Mouse (Mus musculus) CD4-positive, CD25-positive, alpha-beta regulatory T cell, adult 2 months (primary cell): ENCODE results near the gene Birc7.

Source experiments
- DNase-seq: peaks from one replicate; pipeline ENCODE4 v3.0.0-alpha.2; 2012; ENCODE audit warnings: low read depth, low spot score

The Birc7 gene

GRCm38 (mm10) chr2:180905556-180906221 lies 23.1 kb upstream of the Birc7 start:
- no peak for DNase-seq

GRCm38 (mm10) chr2:180910928-180911327 lies 17.9 kb upstream of the Birc7 start:
- no peak for DNase-seq

GRCm38 (mm10) chr2:180915886-180916433 lies 12.9 kb upstream of the Birc7 start:
- DNase-seq = no peak

- peak; percentile 17 for DNase-seq
Observed at GRCm38 (mm10) chr2:180919913-180920809, 8.7 kb upstream of the Birc7 start.

- peak; percentile 99 for DNase-seq
Observed at GRCm38 (mm10) chr2:180920810-180921400, 7.9 kb upstream of the Birc7 start, which contains the start of gene Ythdf1. TSS of gene Ythdf1 (minus strand) at chr2:180920949.

GRCm38 (mm10) chr2:180922739-180923138 lies 6.1 kb upstream of the Birc7 start:
- DNase-seq = no peak

GRCm38 (mm10) chr2:180925176-180925575 lies 3.6 kb upstream of the Birc7 start:
- peak; percentile 83 for DNase-seq

GRCm38 (mm10) chr2:180932418-180932817 lies 3.6 kb downstream of the Birc7 start:
- DNase-seq = no peak

- no peak for DNase-seq
Observed at GRCm38 (mm10) chr2:180940187-180940586, 11.4 kb downstream of the Birc7 start.

- DNase-seq = no peak
Observed at GRCm38 (mm10) chr2:180941869-180942268, 13.0 kb downstream of the Birc7 start.

GRCm38 (mm10) chr2:180949947-180950346 lies 21.1 kb downstream of the Birc7 start:
- DNase-seq = no peak

- no peak for DNase-seq
Observed at GRCm38 (mm10) chr2:180952731-180953171, 23.9 kb downstream of the Birc7 start.

GRCm38 (mm10) chr2:180953638-180954037 lies 24.8 kb downstream of the Birc7 start:
- no peak for DNase-seq

GRCm38 (mm10) chr2:180954061-180955047 lies 25.5 kb downstream of the Birc7 start, which contains the start of gene Nkain4:
TSS of gene Nkain4 (minus strand) at chr2:180954699.
- peak; percentile 25 for DNase-seq

- no peak for DNase-seq
Observed at GRCm38 (mm10) chr2:180959605-180960004, 30.8 kb downstream of the Birc7 start.

- DNase-seq = no peak
Observed at GRCm38 (mm10) chr2:180960187-180960586, 31.4 kb downstream of the Birc7 start.

GRCm38 (mm10) chr2:180962616-180963308 lies 33.9 kb downstream of the Birc7 start:
- no peak for DNase-seq

- DNase-seq = peak; percentile 85
Observed at GRCm38 (mm10) chr2:180963956-180964355, 35.1 kb downstream of the Birc7 start.

GRCm38 (mm10) chr2:180966092-180966882 lies 37.5 kb downstream of the Birc7 start:
- peak; percentile 73 for DNase-seq
